Mouse (Mus musculus): Measurements from ENCODE around the gene Atrnl1.

GRCm38 (mm10) chr19:57924856-57925255 lies 314.0 kb downstream of the Atrnl1 start:
- TF ChIP-seq CTCF (IDR thresholded peaks at IDR 0.05; ENCODE audit: extremely low read depth, insufficient read depth, insufficient read length, insufficient replicate concordance) (no peak), POLR2A (IDR thresholded peaks at IDR 0.05; ENCODE audit: low read depth, low read length) (no peak)
